Mouse (Mus musculus): ENCODE results near the gene Adipoq. TPM values are rescaled to one million over a fixed set of nuclear protein-coding genes. Genes with fewer than 3 reads are reported as not detected.
"Not testable (repeated sequence)": the region's sequence is repeated elsewhere in the genome, so short reads cannot be mapped to it uniquely, and the experiment has no call there.

Adipoq gene
- total RNA-seq, 1 experiment from 2014 or later, result not detected

DNA sequence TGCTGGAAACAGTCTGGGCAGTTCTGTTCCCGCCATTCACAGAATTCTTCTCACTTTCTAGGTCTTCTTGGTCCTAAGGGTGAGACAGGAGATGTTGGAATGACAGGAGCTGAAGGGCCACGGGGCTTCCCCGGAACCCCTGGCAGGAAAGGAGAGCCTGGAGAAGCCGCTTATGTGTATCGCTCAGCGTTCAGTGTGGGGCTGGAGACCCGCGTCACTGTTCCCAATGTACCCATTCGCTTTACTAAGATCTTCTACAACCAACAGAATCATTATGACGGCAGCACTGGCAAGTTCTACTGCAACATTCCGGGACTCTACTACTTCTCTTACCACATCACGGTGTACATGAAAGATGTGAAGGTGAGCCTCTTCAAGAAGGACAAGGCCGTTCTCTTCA, 10.7 kb downstream of the Adipoq start:
- ATAC-seq (ENCODE audit: extremely low read depth, insufficient number of reproducible peaks, low FRiP score, poor library complexity, severe bottlenecking), result no peak

DNA sequence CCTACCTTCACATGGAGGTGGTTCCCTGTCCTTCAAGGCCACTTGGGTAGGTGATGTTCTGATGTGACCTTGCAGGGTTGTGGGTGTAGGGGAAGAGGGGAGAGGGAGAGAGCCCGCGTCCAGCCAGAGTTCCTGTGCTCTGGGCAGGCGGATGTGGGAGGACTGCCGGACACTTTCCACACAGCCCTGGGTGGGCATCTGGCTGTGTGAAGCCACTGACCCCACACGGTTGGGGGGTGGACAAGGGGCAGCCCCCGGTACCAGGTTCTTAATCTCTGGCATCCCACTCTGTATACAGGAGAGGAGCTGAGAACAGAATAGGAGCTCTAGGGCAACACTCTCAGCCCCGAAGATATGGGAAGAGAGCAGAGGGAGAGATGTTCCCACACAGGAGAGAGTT, 12.0 kb downstream of the Adipoq start:
- no peak for ATAC-seq (ENCODE audit: extremely low read depth, insufficient number of reproducible peaks, low FRiP score, poor library complexity, severe bottlenecking)

DNA sequence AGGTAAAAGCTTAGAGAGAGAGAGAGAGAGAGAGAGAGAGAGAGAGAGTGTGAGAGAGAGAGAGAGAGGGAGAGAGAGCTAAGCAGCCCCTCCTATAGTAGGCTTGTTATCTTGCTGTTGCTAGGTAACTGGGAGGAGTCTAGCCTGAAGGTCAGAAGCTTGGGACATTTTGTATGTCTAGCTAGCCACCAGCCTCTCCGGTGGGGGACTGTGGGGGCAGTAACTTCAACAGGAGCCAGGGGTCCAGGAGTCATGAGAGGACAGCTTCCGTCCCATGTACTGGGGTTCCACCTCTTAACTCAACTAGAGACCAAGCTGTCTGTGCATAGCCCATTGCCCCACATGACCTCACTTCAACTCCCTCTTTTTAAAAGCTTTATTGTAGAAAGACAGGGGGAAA, 12.6 kb downstream of the Adipoq start:
- ATAC-seq (ENCODE audit: extremely low read depth, insufficient number of reproducible peaks, low FRiP score, poor library complexity, severe bottlenecking), result no peak

DNA sequence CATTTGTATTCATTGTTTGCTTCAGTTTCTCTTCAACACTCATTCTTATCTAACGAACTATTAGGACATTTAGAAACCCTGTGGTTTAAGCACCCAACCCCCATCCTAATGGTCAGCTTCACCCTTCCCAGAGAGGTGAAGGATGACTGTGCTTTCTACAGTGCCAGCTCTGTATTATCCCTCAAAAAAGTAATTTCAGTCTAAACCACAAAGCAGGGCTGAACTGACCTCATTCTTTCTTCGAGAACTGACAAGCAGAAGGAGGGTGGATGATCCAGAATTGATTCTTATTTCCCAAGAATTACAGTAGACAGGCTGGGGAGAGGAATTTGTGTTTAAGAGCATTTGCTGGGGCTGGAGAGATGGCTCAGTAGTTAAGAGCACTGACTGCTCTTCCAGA, 13.4 kb downstream of the Adipoq start:
- ATAC-seq (ENCODE audit: extremely low read depth, insufficient number of reproducible peaks, low FRiP score, poor library complexity, severe bottlenecking), result no peak

DNA sequence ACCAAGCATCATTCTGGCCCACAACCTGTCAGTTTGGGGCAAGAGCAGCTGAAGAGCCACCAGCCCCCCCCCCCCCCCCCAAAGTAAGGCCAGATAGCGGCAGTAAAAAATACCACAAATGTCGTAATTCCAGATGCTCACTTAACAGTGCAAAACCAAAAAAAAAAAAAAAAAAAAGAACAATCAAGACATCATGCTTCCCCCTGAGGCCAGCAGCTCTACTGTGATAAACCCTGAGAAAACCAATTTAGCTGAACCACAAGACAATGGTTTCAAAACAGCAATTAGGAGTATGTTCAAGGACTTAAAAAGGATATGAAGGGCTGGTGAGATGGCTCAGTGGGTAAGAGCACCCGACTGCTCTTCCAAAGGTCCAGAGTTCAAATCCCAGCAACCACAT, 15.8 kb downstream of the Adipoq start:
- ATAC-seq (ENCODE audit: extremely low read depth, insufficient number of reproducible peaks, low FRiP score, poor library complexity, severe bottlenecking), result no peak

DNA sequence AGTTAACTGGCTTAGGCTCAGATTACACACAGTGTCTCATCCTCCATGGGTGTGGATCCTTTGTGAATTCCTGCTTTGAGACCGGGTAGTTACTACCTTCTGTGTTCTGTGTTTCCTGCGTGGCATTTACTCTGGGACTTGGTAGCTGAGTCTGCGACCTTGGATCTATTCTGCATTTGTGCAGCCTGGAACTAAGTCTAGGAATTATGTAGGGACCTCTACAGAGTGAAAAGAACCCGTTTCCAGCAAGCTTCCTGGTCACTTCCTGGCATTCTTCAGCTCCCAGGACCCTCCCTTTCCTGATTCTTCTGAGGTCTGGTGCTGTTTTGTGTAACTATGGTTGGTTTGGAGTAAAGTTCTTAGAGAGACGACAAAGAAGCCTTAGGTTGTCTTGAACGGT, 18.1 kb downstream of the Adipoq start:
- ATAC-seq (ENCODE audit: extremely low read depth, insufficient number of reproducible peaks, low FRiP score, poor library complexity, severe bottlenecking), result no peak

DNA sequence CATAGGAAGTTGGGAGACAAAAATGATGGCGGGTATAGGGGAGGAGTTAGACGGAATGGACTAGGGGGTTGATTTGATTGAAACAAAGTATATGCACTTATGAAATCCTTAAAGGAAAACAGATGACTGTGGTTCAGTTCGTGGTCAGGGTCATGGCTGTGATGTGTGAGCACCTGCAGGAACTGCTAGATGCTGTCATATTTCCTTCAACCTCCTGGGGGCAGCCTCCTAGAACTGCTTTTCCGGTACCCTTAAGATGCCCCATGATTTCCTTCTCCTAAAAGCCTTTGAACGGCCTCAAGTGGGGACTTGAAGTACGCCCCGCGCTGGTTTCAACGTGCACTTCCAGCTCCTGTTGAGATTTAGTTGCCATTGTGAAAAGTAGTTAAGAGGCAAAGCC, 19.1 kb downstream of the Adipoq start:
- ATAC-seq (ENCODE audit: extremely low read depth, insufficient number of reproducible peaks, low FRiP score, poor library complexity, severe bottlenecking), result peak; percentile 56; the same call in 1 of the 2 replicates

DNA sequence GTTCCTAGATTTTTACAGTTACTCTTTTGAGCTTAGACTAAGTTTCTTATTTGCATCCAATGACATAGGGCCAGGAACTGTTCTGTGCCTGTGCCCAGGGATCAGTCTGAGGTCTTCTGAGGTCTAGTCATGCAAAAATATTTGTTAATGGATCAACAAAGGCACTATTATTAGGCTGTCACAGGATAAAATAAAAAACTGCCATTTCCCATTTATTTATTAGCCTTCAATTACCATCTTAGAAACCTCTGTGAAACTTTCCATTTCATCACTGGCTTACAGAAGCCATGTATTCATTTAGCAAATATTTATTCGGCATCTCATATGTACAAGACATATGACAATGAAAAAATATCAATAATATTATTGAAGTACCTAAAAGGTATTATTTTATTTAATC, 20.3 kb downstream of the Adipoq start:
- ATAC-seq (ENCODE audit: extremely low read depth, insufficient number of reproducible peaks, low FRiP score, poor library complexity, severe bottlenecking), result no peak

DNA sequence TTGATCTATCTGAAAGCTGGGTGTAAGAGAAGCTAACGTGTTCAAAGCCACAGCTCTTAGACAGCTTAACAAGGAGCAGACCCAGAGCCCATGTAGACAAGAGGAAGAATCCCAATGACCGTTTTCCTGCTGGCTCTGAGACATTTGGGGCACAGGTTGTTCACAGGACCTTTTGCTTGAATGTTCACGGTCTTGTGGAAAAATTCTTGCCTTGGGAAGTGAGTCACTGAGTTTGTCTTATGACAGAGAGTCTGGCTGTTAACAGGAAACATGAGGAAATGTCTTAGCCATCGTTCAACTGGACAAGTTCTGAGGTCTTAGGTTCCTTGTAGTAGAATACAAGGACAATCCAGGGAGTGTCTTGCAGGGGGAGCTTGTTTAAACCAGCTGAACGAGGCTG, 20.7 kb downstream of the Adipoq start:
- ATAC-seq (ENCODE audit: extremely low read depth, insufficient number of reproducible peaks, low FRiP score, poor library complexity, severe bottlenecking), result no peak

DNA sequence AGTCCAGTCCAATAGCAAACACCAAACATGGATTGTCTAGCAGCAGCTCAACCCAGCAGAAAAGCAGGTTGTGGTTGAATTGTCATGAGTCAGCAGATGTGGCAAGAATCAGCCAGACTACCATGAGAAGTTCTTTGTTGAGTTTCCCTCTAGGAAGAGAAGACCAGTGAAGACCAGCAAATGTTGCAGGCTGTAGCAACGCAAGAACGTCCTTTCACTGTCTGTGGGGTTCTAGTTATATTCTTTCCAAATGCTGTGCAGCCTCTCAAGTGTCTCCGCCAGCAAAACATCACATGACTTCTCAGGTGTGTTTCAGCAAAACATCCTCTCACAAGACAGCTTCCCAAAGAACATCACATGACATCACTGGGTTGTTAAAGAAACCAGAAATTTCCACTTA, 24.5 kb downstream of the Adipoq start:
- ATAC-seq (ENCODE audit: extremely low read depth, insufficient number of reproducible peaks, low FRiP score, poor library complexity, severe bottlenecking), result no peak

DNA sequence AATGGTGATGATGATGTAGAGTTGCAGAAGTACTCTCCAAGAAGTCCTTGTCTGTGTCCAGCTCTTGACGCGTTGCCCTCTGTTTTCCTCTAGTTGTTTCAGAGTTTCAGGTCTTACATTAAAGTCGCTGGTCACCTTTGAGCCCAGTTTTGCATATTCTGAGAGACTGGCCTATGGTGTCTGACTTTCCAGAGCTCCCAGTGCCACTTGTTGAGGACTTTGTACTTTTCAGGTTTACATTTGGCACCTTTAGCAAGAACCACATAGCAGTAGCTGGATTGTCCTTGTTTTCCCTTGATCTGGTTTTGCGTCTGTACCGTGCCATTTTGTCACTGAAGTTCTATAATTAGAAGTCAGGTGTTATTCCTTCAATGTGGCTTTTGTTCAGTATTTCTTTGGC, 27.6 kb downstream of the Adipoq start:
- no peak for ATAC-seq (ENCODE audit: extremely low read depth, insufficient number of reproducible peaks, low FRiP score, poor library complexity, severe bottlenecking)

DNA sequence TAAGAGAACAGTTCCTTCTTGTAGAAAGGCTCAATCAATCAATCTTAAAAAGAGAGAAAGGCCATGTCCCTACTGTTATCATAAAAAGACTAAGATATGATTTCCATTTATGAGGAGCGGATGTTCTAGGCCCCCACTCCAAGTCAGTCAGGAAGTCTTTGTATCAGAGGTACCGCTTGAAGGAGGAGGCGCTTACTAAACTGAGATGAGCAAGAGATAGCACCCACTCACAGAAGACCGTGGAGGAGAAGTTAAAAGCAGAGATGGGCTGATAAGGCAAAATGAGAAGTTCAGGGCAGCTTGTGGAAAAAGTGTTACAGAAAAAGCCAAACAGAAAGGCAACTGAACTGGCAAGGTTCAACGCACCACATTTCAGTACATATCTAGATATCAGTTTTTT, 28.5 kb downstream of the Adipoq start:
- ATAC-seq (ENCODE audit: extremely low read depth, insufficient number of reproducible peaks, low FRiP score, poor library complexity, severe bottlenecking), result no peak

DNA sequence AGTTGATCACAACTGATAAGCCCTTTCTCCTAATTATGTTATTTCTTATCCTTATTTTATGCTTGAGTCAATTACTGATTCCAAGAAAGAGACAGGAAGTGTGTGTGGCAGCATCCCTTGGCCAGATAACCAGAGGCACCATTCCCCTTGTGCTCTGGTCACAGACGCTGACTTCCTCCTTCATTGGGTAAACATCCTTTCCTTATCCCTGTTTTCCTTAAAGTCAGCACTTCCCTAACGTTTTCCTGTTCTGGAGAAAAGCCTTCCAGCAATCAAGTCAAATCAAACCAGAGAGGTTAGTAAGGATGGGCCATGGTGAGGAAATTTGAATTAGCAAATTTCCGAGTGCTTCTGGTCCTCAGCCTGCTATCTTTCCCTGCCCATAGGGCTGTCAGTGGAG, 29.6 kb downstream of the Adipoq start:
- no peak for ATAC-seq (ENCODE audit: extremely low read depth, insufficient number of reproducible peaks, low FRiP score, poor library complexity, severe bottlenecking)

DNA sequence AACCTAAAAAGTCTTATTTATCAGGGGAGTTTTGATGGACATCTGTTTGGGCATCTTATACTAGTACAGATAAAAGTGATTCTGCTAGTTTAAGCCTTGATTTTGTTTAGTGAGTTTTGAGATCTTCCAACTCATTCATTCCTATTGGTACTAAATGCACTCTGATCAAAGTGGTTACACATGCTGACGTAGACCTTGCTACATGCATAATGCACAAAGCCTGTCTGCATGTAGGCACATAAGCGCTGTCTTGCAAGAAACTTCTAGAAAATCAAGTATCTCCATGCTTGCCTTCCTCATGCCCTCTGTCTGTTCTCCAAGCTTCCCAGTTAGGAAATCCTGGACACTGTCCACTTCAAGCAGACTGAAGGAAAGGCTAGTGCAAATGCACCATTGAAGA, 31.5 kb downstream of the Adipoq start:
- no peak for ATAC-seq (ENCODE audit: extremely low read depth, insufficient number of reproducible peaks, low FRiP score, poor library complexity, severe bottlenecking)

DNA sequence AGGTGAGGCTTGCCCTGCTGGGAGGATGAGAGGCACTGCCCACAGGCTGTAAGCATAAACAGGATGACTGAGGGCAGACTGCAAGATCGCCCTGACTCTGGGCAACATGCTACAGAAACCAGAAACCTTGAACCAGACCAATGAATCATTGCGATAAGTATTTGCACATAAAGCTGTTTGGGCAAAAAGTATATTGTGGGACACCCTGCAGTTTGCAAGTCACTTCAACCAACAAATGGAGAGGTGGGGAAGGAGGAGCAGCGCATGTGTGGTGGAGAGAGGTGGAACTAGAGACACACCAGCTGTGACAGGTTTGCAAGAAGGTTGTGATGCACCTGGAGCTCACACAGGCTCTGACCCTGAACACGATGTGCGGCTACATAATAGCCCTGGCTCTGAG, 32.5 kb downstream of the Adipoq start:
- ATAC-seq (ENCODE audit: extremely low read depth, insufficient number of reproducible peaks, low FRiP score, poor library complexity, severe bottlenecking), result no peak

DNA sequence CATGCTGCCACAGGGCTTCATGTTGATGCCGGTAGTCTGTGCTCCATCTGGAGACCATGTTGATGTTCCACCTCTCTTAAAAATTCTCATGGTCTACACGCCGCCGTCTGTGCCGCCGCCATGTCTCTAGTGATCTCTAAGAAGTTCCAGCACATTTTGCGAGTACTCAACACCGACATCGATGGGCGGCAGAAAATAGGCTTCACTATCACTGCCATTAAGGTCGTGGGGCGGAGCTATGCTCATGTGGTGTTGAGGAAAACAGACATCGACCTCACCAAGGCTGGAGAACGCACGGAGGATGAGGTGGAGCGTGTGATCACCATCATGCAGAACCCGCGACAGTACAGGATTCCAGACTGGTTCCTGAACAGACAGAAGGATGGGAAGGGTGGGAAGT, 33.1 kb downstream of the Adipoq start:
- not testable (repeated sequence) for ATAC-seq (ENCODE audit: extremely low read depth, insufficient number of reproducible peaks, low FRiP score, poor library complexity, severe bottlenecking)

DNA sequence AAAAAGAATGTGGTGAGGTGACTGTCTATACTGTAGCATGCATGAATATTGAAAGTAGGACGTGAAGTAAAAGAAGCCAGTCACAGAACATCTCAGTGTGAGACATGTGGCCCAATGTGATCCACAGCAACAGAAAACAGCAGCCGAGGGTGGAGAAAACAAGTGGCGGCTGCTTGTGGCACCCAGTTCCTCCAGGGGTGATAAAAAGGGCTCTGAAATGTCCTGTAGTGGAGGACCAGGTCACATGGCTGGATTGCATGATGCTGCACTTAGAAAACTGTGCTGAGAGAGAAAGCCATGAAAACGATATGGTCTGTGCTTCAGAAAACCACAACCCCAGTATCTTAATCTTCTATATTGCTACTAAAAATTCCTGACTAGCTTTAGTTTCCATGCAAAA, 34.7 kb downstream of the Adipoq start:
- no peak for ATAC-seq (ENCODE audit: extremely low read depth, insufficient number of reproducible peaks, low FRiP score, poor library complexity, severe bottlenecking)

DNA sequence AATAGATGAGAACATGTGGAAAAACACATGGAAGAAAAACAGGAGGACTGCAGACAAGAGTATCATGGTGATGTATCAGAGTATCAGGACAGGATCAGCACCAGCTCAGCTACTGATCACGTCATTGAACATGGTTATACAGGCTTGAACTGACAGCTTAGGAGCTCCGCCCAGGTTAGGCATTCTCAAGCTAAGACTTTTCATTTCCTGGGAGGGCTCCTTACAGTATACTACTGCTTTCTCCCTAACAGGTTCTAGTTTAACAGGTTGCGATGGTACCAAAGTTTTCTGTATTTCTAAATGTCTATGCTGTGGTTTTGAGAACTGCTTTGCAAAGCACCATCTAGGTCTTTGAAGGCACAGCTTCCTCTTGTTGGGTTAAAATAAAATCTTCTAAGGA, 35.2 kb downstream of the Adipoq start:
- peak; percentile 46; the same call in 1 of the 2 replicates for ATAC-seq (ENCODE audit: extremely low read depth, insufficient number of reproducible peaks, low FRiP score, poor library complexity, severe bottlenecking)

DNA sequence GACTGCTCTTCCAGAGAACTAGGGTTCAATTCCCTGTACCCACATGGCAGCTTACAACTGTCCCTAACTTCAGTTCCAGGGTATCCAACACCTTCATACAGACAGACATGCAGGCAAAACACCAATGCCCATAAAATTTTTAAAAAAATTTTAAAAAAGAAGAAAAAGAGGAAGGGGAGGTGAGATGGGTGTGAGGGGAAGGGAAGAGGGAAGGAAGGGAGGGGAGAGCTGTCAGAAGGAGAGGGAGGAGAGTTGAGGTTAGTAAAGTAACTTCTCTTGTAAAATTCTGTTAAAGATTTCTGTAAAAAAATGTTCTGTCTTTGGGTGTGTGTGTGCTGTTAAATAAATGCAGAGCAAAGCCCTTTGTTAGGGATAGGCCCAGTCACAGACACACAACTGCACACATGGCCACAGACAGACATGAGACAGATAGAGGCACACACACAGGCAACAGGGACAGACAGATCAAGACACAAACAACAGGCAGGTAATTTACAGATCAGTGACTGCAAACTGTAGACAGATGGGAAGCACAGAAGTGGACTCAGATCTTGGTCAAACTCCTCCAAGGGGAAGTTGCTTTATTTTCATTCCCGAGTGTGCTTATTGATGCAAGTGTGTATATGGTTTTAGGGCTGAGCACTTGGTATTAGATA, 35.7 kb downstream of the Adipoq start:
- no peak for ATAC-seq (ENCODE audit: extremely low read depth, insufficient number of reproducible peaks, low FRiP score, poor library complexity, severe bottlenecking)

DNA sequence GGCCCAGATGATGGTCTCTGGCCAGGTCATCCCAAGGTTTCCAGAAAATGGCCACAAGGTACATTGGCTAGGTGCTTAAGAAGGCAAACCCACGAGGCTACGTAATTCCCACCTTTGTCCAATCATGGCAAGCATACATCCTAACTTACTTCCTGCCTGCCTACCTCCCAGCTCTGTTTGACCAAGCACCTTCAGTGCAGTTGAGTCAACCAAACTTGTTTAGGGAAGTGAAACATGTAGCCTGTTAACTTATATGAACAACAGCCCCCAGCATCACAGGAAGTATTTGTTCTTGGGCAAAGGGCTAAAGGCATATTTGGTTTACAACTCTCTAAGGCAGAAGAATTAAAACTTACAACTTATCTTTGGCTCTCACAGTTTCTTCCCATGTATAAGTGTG, 39.5 kb downstream of the Adipoq start:
- ATAC-seq (ENCODE audit: extremely low read depth, insufficient number of reproducible peaks, low FRiP score, poor library complexity, severe bottlenecking), result peak; percentile 64; the same call in 1 of the 2 replicates

DNA sequence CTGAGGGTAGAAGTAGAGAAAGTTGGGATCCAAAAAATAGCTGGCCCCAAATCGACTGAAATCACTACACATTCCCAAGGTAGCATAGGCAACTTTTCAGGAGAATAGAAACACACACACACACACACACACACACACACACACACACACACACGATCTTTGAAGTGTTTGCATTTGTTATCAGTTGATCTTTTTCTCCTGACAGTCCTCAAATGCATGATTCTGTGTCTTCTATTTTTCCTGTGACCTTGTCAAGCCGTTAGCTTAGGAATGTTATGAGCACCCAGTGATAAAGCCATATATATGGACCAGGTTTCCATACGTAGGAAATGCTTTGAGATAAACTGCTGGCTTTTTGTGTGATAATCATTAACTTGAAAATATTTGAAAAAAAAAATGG, 40.1 kb downstream of the Adipoq start:
- ATAC-seq (ENCODE audit: extremely low read depth, insufficient number of reproducible peaks, low FRiP score, poor library complexity, severe bottlenecking), result no peak

Measured in neutrophil, adult 5-6 weeks (primary cell).